Comparison of ENCODE assay signal across 21 mouse cellular contexts in genomic region chr14:118864905-118865304, GRCm38 (mm10).
DNase-seq lines count a peak whose midpoint lies in the region; ATAC-seq lines count a peak whose summit lies in the region.
"Had no signal": no experiment of that assay in that cellular context is flagged by ENCODE, and none has a peak within 500 bp of the region (broad histone marks: within the 10 kb centered on the region; RNA-seq: fewer than 3 reads in every experiment).

No protein-coding gene starts in this region.

- no peak overlapping the region for H3K4me3 ChIP-seq in midbrain, embryonic 13.5 days (replicated peaks)
- H3K4me3 ChIP-seq: embryonic facial prominence, embryonic 13.5 days; forebrain, embryonic 12.5 days; heart, embryonic 13.5 days; hindbrain, embryonic 13.5 days had no signal

- 0 out of 2 replicates have a peak, but pooled peaks cover 2% of the 10 kb centered on the region for H3K27me3 ChIP-seq in midbrain, embryonic 13.5 days
- H3K27me3 ChIP-seq: CH12.LX; embryonic facial prominence, embryonic 13.5 days; heart, embryonic 13.5 days; hindbrain, embryonic 13.5 days had no signal

- no peaks in the 10 kb centered on the region for H3K36me3 ChIP-seq in midbrain, embryonic 13.5 days
- H3K36me3 ChIP-seq: embryonic facial prominence, embryonic 13.5 days; forebrain, embryonic 12.5 days; heart, embryonic 13.5 days; hindbrain, embryonic 13.5 days had no signal

- 65% methylated on average over 4 of the region's 4 CpGs for WGBS in midbrain, embryonic 13.5 days

- no peak overlapping the region for H3K4me2 ChIP-seq in midbrain, embryonic 13.5 days (replicated peaks)
- H3K4me2 ChIP-seq: embryonic facial prominence, embryonic 13.5 days; forebrain, embryonic 12.5 days; heart, embryonic 13.5 days; hindbrain, embryonic 13.5 days had no signal

- no peak overlapping the region for H3K27ac ChIP-seq in midbrain, embryonic 13.5 days
- H3K27ac ChIP-seq: embryonic facial prominence, embryonic 13.5 days; forebrain, embryonic 12.5 days; heart, embryonic 13.5 days; hindbrain, embryonic 13.5 days; hindbrain, postnatal 0 days had no signal

- no peak overlapping the region for H3K9ac ChIP-seq in midbrain, embryonic 13.5 days (replicated peaks)
- H3K9ac ChIP-seq: embryonic facial prominence, embryonic 13.5 days; forebrain, embryonic 12.5 days; heart, embryonic 13.5 days; hindbrain, embryonic 13.5 days had no signal

- H3K4me1 ChIP-seq in midbrain, embryonic 13.5 days (replicated peaks), result peaks cover 3% of the 10 kb centered on the region; the same call in 1 of the 2 replicates
- H3K4me1 ChIP-seq: heart, embryonic 13.5 days had no signal

- peak; percentile 81 for ATAC-seq in CD4-positive, CD25-positive, alpha-beta regulatory T cell, adult 4 months
- no peak for ATAC-seq in midbrain, embryonic 13.5 days
- ATAC-seq: forebrain, embryonic 16.5 days; hindbrain, postnatal 0 days; intestine, embryonic 16.5 days had no signal

- no peaks in the 10 kb centered on the region for H3K9me3 ChIP-seq in midbrain, embryonic 13.5 days
- H3K9me3 ChIP-seq: embryonic facial prominence, embryonic 13.5 days; forebrain, embryonic 12.5 days; heart, embryonic 13.5 days; hindbrain, embryonic 13.5 days had no signal

- DNase-seq in CD4-positive helper T cell, adult 2 months (ENCODE audit: low read depth, low spot score), result peak; percentile 69
- DNase-seq in T-cell, adult 2 months (ENCODE audit: low spot score), result peak; percentile 55
- peak; percentile 74 for DNase-seq in naive thymus-derived CD4-positive, alpha-beta T cell, adult 2 months (ENCODE audit: low read depth)
- DNase-seq in liver, result no peak
- DNase-seq: adrenal gland, adult 2 months; adrenal gland, postnatal 25 days; cerebellum, adult 18-20 months; cerebellum, adult 9-11 months; cerebellum, postnatal 36 days; gastrocnemius, postnatal 14 days; heart, postnatal 4 days had no signal
